Mouse (Mus musculus) common myeloid progenitor, adult 5-6 weeks (primary cell): Measurements from ENCODE around the gene Gdpd5. TPM values are rescaled to one million over a fixed set of nuclear protein-coding genes. Genes with fewer than 3 reads are reported as not detected.

ENCODE experiments used
- ATAC-seq: replicated peaks from 2 replicates; pipeline ENCODE4 v1.8.0; 2016; ENCODE audit warnings: low read depth, mild to moderate bottlenecking, moderate TSS enrichment, inconsistent platforms; ENCODE audit not compliant: poor library complexity, severe bottlenecking
- total RNA-seq: library from RNA; stranded (forward); fragments of 200-1000, 187-1606 nt; gene quantifications from 2 replicates; pipeline ENCODE4 v1.2.3, GENCODE M21; 2017

The Gdpd5 gene
- total RNA-seq, 1 experiment from 2014 or later = not detected

DNA sequence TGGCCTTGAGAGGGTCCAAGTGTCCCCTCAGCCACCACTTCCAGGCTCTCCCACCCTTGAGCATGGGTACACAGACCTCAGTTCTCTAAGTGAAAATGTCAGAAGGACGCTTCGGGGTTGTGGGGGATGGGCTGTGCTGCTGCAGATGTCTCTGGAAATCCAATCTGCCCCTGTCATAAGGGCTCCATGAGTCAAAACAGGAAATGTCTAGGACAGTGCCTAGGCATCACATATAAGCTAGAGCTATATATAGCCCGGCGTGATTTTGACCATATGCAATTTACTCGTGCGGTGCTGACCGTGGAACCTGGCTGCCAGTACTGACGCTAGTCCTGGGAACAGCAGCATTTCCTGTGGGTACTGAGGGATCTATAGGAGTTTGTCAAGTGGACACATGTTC is 20.2 kb downstream of the Gdpd5 start:
- ATAC-seq = no peak

DNA sequence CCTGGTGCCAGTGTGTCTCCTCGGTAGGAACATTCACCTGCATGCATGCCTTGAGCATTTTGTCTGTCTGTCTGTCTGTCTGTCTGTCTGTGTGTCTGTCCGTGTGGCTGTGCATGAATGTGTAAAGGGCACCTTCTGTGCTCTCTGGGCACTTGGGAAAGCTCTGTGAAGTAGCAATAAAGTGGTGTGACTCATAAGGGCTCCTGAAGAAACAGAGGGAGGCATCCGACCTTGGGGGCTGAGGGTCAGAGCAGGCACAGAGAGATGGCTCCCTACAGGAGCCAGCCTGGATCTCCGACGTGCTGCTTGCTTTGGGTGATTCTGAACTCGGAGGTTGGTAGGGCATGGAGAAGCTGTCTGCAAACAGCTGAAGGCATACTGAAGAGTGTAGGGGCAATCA is 21.3 kb downstream of the Gdpd5 start:
- no peak for ATAC-seq

DNA sequence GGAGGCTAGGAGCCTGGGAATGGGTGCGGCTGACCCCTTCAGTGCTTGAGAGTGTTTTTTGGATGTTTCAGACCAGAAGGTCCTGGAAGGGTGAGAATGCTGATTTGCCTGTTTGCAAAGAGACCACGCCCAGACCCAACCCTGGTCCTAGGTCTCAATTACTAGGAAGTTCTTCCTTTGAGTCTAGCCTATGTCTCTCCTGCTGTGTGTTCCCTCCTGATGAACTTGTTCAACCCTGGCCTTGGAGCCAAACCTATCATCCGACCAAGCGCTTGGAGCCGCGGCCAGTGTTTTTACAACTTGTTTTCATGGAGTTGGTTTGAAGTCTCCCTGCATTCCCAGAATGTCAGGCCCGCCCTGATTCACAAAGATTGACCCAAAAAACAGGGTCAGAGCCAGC is 22.0 kb downstream of the Gdpd5 start:
- no peak for ATAC-seq

DNA sequence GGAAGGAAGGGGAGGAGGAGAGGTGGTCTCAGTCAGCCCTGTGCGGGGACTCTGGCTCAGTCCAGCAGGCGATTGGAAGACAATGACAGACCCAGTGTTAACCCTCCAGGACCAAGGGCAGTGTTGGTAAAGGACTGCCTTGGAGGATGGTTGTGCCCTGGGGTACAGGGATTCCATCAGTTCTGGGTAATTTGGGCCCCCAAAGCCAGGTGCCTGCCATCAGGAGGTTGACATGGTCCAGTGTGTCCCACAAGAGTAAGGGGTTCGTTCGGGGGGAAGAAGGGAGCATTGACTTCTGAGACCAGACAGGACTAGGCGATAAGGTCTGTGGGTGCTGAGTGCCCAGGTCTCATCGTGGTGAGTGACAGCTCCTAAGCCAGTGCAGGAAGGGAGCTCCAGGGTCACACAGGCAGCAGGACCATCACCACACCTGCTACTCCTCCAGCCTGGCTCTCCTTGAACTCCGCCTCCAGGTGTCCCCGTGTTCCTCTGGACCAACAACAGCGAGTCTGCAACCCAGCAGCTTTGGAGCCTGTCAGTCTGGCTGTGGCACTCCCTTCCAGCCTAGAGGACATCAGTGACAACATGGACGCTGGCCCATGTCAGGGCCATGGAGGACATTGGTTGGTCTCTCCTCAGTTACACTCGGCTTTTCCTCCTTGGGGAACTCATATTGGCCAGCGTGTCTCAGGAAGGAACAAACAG is 23.0 kb downstream of the Gdpd5 start:
- no peak for ATAC-seq

DNA sequence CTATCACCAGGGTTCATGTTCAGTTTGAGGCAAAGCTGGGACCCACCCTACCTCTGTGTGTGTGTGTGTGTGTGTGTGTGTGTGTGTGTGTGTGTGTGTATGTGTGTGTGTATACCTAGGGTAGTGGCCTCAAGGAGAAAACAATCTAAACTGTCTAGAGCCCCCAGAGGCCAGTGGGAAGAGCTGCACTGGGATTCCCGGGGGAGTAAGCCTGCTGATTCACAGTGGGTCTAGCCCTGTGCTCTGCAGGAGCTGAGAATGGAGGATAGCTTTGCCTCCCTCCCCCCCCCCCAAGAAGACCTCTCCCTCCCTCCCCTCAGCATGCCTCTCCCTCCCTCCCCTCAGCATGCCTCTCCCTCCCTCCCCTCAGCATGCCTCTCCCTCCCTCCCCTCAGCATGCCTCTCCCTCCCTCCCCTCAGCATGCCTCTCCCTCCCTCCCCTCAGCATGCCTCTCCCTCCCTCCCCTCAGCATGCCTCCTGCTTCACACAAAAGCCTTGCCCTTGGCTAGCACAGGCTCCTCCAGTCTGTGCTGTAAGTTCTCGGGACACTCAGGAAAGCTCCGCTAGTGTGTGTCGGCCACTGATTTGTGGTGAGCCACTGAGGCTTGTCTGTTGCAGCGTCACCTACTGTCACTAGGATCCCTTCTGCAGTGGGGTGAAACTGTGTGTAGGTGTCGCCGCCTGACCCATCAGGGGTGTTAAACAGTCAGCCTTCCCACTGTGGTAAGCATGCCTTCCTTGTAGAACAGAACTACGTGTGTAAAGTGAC is 24.4 kb downstream of the Gdpd5 start:
- ATAC-seq = no peak

DNA sequence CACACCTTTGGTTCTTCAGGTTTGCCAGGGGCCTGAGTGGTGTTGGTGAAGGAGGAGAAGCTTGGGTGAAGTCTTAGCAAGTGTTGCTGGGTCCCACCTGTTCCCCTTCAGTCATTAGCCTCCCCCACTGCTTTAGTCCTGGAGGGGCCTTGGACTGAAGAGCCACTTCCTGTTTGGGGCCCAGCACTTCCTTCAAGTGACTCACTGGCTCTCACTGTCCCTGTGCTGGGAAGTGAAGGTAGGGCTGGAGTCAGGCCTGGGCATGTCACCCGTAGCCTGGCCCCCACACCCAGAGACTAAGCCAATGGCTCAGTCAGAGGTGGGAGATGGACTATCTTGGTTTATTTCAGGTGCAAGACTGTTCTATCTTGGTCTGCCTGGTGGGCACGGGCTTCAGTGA is 26.4 kb downstream of the Gdpd5 start:
- peak; percentile 86 for ATAC-seq

DNA sequence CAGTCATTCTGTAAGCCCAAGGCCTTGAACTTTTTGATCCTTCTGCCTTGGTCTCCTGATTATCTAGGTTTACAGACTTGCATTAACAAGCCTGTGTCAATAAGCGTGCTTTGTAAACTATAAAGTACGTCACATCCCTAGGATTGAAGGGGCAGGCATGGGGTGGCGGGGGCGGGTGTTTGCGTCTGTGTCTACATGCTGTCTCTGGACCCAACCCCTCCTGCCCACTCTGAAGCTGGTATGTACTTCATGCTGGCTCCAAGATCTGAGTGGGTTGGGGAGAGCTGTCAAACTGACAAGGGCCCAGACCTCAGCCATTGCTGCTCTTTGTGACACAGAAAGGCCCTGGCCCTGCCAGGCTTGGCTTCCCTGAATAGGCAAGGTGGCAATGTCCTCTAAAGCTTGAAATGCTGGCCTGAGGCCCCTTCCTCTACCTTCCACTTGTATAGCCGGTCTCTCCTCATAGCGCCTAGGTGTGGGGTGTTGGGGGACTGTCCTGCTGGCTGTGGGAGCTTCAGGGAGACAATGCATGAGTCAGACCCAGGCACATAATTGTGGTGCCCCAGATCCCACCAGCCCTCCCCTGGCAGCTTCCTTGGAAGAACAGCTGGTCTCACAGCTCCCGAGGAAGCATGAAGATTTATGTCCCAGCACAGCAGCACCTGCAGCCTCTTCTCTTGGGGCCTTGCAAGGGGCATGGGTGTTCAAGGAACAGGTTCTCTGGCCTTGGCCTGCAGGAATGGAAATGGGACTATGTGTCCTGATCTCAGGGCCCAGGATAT is 28.4 kb downstream of the Gdpd5 start:
- ATAC-seq = no peak

DNA sequence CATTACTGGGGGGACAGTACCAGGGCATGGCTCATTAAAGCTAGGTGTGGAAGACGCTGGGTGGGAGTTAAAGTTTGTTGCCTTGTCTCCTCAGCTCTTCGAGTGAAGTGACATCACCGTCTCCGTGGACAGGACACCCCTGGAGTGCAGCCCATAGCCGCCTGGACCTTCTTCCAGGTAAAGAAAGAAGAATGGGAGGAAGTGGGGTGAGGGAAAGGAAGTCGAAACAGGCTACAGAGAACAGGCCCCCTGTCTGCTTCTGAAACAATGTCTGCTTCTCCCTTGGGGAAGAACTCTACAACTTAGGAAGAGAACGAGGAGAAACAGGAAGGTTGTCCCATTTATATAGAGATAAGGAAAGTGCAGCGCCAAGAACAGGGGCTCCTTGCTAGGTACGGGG is 29.1 kb downstream of the Gdpd5 start:
- no peak for ATAC-seq

DNA sequence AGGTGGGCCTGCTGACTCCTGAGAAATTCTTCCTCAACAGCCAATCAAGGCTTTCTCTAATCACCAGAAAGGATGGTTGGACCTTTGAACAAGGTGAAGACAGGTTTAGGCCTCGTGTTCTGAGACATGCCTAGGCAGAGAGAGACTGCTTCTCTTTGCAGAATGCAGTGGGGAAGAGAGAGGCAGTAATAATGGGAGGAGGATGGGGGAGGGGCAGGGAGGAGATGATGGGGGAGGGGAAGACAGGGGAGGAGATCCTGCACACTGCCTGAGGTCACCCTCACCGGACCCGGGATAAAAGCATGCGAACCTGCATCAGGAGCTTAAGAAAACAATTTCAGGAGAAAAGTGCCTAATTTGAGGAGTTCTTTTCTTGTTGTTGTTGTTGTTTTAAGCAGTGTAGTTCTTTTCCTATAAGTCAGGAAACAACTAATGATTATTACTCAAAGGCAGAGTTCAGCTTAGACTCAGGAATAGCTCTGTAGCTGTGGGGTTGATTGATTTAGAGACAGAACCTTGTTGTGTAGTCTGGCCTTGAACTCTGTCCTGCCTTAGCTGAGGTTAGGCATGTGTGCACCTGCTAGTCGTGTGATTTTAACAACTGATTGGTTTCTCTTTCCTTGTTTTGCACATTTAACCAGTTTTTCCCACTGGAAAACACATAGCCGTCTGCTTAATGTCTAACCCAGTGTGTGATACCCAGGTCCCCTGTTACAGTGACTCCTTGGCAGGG is 30.0 kb downstream of the Gdpd5 start:
- ATAC-seq = no peak

DNA sequence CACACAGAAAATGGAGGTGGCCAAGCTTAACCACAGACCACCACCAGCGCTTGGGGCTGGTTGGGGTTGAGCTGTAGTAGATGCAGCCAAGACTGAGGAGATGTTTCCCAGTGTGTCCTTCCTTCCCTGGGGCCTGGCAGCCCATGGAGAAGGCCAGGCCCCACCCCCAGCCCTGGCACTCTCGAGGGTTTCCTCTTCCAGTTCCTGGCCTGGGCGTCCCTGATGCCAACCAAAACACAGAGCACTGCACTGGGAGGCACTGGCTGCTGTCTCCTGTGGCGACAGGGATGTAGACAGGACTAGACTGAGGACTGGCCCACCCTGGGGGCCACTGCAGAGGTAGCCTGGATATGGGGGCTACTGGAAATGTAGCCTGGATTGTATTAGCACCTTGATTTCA is 33.8 kb downstream of the Gdpd5 start:
- ATAC-seq = peak; percentile 47

DNA sequence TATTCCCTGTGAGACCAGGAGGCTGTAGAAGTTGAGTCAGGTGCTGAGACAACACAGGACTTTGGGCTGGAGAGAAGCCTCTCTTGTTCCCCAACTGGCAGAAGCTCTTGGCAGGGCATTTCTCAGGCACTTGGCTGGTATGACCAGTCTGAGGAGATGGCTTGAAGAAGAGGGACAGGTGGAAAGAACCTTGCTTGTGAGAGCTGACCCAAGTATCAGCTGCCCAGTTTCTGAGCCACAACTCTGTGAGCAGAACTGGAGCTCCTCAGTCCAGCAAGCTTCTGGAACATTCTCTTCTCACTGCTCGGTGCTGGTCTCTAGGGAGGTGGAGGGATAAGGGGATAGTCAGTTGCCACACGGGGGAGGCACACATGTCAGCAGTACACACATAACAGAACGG is 38.1 kb downstream of the Gdpd5 start:
- ATAC-seq = no peak

DNA sequence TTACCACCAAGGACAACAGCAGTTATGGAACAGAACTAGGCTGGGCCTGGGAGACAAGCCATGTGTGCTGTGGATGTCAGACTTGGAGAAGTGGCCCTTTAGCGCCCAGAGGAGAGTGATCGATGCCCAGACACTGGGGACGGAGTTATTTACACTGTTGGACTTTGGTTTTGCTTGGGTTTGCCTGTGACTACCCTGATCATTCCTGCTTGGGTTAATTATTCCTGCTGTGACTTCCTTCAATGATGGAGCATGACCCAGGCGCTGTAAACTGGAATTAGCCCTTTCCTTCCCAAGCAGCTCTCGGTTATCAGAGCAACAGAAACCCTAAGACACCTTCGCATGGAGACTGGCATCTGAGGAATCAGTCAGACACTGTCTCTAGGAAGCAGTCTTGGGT is 39.8 kb downstream of the Gdpd5 start:
- ATAC-seq = no peak

DNA sequence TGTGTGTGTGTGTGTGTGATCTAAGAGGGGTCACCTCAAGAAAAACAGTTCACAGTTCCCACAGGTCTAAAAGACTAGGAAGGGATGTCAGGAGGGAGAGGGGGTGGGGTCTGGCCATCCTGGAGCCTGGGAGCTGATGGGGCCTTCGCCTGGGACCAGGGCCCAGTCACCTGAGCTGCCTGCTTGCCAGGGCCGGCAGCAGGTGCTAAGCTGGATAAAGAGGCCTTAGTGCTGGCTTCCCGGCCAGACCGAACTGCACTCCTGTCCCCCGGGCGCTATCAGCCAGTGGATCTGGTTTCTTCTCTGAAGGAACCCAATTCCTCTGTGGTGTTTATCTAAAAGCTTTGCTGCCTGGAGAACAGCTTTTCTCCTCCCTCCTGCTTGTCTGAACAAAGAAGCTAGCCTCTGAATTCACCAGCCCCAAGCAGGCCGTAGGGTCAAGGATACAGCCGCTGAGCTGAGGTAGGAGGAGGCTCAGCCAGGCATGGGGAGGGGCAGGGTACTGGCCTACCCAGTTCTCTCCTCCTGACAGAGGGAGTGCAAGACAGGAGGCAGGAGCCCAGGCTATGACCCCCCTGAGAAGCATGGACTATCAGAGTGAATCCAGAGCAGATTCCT is 43.4 kb downstream of the Gdpd5 start:
- ATAC-seq = no peak

DNA sequence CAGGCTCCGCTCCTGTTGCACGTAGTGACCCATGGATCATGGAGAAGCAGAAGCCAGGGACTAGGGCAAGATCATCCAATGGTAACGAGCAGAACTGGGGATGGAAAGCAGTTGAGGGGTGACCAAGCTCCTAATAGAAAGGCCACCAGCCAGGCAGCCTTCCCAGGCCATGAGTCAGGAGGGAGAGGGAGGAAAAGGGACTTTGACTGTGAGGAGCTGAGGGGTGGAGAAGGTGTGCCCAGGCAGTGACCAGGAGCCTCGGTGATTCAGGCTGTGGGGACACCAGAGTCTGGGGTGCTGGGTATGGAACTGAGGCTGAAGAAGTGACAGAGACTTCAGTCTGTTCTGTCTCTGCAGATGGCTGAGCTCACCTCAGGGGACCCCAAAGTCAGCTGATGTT is 44.5 kb downstream of the Gdpd5 start:
- no peak for ATAC-seq

DNA sequence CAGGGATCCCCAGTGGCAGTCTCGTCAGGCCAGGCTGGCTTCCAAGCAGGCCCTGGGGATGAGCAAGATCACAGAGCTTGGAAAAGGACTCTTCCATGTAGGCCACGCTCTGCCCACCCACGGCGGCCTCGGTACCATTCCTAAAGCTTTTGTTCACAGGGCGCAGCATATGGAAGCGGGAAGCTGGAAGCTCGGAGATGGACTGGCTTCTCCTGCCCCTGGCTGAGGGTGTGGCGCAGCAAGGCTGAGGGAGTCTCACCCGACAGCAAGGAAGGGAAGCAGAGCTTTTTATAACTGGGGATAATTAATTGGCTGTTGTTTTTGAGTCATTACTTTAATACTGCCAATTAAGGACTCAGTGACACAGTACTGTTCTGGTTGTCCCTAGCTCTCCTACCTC is 45.8 kb downstream of the Gdpd5 start:
- no peak for ATAC-seq

DNA sequence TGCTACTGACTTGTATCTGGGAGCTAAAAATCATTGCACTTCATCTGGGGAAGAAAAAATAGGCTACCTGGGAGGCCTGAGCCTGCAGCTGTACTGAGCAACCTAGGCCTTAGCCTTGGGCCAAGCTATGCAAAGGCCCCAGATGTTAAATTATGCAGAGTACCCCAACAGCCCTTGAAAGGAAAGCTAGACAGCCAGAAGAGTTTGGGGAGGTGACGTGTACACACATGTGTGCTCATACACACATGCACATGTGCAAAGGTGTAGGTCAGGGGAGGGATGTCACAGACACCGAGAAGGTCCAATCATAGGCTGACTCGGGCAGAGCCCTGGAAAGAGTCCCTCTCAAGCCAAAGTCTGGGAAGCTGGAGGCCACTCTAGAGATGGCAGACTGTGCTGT is 46.8 kb downstream of the Gdpd5 start:
- no peak for ATAC-seq

DNA sequence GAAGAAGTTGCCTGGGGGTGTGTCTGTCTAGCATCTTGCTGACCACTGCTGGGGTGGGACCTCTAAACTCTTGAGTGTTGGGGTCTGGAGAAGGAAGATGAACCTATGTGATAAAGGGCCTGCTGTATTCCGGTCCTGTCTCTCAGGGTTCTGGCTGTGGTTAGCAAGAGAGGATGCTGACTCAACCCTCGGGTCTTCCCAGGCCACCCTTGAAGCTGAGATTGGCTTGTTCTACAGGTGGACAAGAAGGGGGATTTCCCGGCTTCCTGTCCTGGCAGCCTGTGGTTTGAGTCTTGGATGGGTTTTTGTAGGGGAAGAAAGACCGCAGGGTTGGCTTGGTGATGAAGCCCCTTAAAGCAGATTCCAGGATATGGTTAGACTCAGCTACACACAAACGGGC is 47.6 kb downstream of the Gdpd5 start:
- ATAC-seq = peak; percentile 46

DNA sequence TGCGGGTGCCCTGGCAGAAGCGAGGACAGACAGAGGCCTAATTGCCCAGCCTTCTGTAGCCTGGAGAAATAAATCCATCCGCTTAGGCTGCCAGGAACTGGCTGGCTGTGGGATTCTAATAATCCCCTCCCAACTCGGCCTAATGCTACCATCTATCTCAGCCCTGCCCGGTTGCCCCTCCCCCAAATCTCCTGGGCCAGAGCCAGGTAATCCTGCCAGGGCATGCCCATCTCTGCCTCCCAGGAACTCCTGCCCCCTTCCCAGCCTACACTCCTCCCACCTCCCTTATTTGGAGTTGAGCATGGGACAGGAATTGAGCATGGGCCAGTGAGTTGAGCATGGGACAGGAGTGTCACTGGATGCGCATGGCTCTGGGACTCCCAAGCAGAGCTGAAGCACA is 48.6 kb downstream of the Gdpd5 start:
- no peak for ATAC-seq

DNA sequence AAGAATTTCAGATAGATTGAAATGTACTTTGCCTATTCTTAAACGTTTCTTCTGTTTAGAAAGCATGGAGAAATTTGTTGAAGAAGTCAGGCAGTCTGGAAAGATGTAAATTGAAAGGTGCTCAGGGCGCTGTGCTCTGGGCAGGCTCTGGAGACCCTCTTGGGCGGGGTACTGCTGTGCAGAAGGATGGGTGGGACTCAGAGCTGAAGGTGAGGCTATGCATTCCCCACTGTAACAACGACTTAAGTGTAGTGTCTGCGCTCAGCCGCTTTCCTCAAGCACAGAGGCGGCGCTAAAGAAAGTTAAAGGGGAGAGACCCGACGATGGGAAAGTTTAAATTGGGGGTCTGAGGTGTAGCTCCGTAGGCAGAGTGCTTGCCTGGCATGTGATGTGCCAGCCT is 49.0 kb downstream of the Gdpd5 start:
- no peak for ATAC-seq

DNA sequence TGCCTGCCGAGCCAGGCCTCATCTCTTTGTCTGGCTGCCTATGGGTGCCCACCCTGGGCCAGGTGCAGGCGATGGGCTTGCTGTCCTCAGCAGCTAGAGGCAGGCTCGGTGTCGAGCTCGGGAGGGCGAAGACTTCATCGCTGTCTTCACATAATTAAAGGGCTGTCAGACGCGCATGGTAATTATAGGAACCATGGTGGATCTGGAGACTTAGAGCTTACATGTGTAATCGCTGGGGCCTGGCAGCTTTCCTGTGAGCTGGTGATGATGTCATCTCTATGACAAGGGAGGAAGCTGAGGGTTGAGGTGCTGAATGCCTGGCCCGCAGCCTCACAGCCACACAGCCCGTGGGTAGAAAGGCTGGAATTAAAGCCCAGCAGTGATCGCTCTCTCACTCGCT is 51.0 kb downstream of the Gdpd5 start:
- peak; percentile 55 for ATAC-seq
